In the genomic region with DNA sequence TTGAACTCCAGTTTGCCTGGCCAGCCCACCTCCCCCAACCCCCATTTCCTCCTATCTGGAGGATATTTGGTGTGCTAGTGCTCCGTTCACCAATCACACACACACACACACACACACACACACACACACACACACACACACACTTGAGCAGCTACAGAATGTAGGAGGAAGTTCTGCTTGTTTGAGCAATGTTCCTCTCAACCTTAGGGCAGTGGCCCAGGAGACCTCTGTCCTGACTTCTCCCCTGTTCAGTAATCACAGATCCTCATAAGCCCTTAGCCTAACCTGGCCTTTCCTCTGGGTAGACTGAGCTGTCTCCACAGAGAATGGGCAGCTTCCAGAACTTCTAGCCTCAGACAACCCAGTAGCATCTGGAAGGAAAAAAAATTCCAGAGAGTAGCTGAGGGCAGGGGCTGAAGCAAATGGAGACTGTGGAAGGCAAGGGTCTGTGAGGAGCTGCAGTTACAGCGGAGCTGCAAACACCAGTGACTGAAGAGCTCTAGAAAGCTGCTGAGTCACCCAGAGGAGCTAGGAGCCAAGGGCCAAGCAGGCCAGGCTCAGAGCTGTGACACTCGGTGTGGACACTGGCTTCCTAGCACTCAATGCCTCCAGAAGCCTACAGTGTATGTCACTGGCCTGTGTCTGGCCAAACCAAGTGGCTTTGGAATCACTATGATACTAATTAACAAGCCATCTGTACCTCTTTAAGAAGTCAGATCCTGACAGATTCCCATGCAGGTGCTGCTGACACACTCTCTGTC, we compare ENCODE assay signal across 11 mouse cellular contexts. TPM values are rescaled to one million over a fixed set of nuclear protein-coding genes. Genes with fewer than 3 reads are reported as not detected.
DNase-seq lines count a peak whose midpoint lies in the region; ATAC-seq and TF ChIP-seq lines count a peak whose summit lies in the region.
"Had no signal": no experiment of that assay in that cellular context is flagged by ENCODE, and none has a peak within 500 bp of the region (broad histone marks: within the 10 kb centered on the region; RNA-seq: fewer than 3 reads in every experiment).

No protein-coding gene starts in this region.

- no peak overlapping the region for H3K9ac ChIP-seq in hindbrain, postnatal 0 days (replicated peaks; ENCODE audit: low read length)
- H3K9ac ChIP-seq in hindbrain, embryonic 13.5 days = no peak overlapping the region
- H3K9ac ChIP-seq: heart, embryonic 13.5 days had no signal

- H3K36me3 ChIP-seq in hindbrain, postnatal 0 days (ENCODE audit: insufficient read depth, low read length) = no peaks in the 10 kb centered on the region
- H3K36me3 ChIP-seq in hindbrain, embryonic 13.5 days = no peaks in the 10 kb centered on the region
- H3K36me3 ChIP-seq: heart, embryonic 13.5 days had no signal

- intact Hi-C loops in heart, postnatal 36 days (cut with DNase I) = no loop called here

- H3K4me3 ChIP-seq in hindbrain, postnatal 0 days (ENCODE audit: low read length) = no peak overlapping the region
- no peak overlapping the region for H3K4me3 ChIP-seq in hindbrain, embryonic 13.5 days
- H3K4me3 ChIP-seq: heart, embryonic 13.5 days had no signal

- no peaks in the 10 kb centered on the region for H3K4me1 ChIP-seq in hindbrain, postnatal 0 days (ENCODE audit: insufficient read depth, low read length)
- H3K4me1 ChIP-seq in hindbrain, embryonic 13.5 days (replicated peaks) = no peaks in the 10 kb centered on the region
- H3K4me1 ChIP-seq: heart, embryonic 13.5 days had no signal

- H3K9me3 ChIP-seq in hindbrain, postnatal 0 days (ENCODE audit: low read length) = 0 out of 2 replicates have a peak, but pooled peaks cover 6% of the 10 kb centered on the region
- peaks cover 6% of the 10 kb centered on the region; the same call in 1 of the 2 replicates for H3K9me3 ChIP-seq in hindbrain, embryonic 13.5 days
- H3K9me3 ChIP-seq: heart, embryonic 13.5 days had no signal

- H3K27ac ChIP-seq in hindbrain, postnatal 0 days = no peak overlapping the region
- no peak overlapping the region for H3K27ac ChIP-seq in hindbrain, embryonic 13.5 days
- H3K27ac ChIP-seq: heart, embryonic 13.5 days; macrophage had no signal

- WGBS in hindbrain, postnatal 0 days = 69% methylated on average over 3 of the region's 3 CpGs
- 82% methylated on average over 3 of the region's 3 CpGs for WGBS in hindbrain, embryonic 13.5 days

- DNase-seq in hindbrain, postnatal 0 days (ENCODE audit: low spot score) = peak; percentile 15
- DNase-seq in cerebellum, adult 11-12 months = peak; percentile 74
- DNase-seq in heart, postnatal 36 days = peak; percentile 26 to 52
- no peak for DNase-seq in layer of hippocampus, adult 9-10 months (ENCODE audit: low spot score)
- no peak for DNase-seq in right cerebral cortex, postnatal 10 days (ENCODE audit: low spot score in 2 of 2)
- DNase-seq: retina, postnatal 1 day had no signal

- no peak for TF ChIP-seq CTCF in hindbrain, postnatal 0 days (IDR thresholded peaks at IDR 0.05; ENCODE audit: low read depth)

- H3K4me2 ChIP-seq in hindbrain, postnatal 0 days (ENCODE audit: low read depth, low read length) = no peak overlapping the region
- H3K4me2 ChIP-seq in hindbrain, embryonic 13.5 days = no peak overlapping the region
- H3K4me2 ChIP-seq: heart, embryonic 13.5 days had no signal

- peak; percentile 73 for ATAC-seq in hindbrain, postnatal 0 days
- ATAC-seq in hindbrain, embryonic 13.5 days (ENCODE audit: low FRiP score) = no peak
- ATAC-seq in megakaryocyte, adult 5-6 weeks (ENCODE audit: poor library complexity, severe bottlenecking) = peak; percentile 64
- ATAC-seq in inflammation-experienced regulatory T-cells, adult 6 months = no peak

- H3K27me3 ChIP-seq in hindbrain, postnatal 0 days (ENCODE audit: insufficient read depth, low read length) = no peaks in the 10 kb centered on the region
- H3K27me3 ChIP-seq in hindbrain, embryonic 13.5 days = peaks cover 3% of the 10 kb centered on the region

RNA-seq across cellular contexts. Expression of a gene that starts 7.3 kb away (rescaled TPM):
- 46.4 and 63.9 TPM in 2 replicates for total RNA-seq in hindbrain, postnatal 0 days (2014; rRNA removed)
- polyA plus RNA-seq in hindbrain, postnatal 0 days (2015; fragmentation: Nextera tagmentation; extraction: Ambion mirVana) = 12.9 and 16.1 TPM in 2 replicates
- 2.0 and 3.9 TPM in 2 replicates for polyA plus RNA-seq in hindbrain, embryonic 13.5 days (2015; fragmentation: Nextera tagmentation; extraction: Ambion mirVana)
- not detected for total RNA-seq in heart, postnatal 36 days (2021)
- not detected in 2 replicates for total RNA-seq in megakaryocyte, adult 5-6 weeks (2015)
- not detected in 2 replicates for total RNA-seq in megakaryocyte, adult 5-6 weeks (2017)
- not detected for polyA plus RNA-seq in inflammation-experienced regulatory T-cells, adult 6 months (2017; shearing (Covaris generic))
- polyA plus RNA-seq: macrophage had no signal

RNA-seq across cellular contexts. Expression of a gene that starts 21.8 kb away (rescaled TPM):
- total RNA-seq in hindbrain, postnatal 0 days (2014; rRNA removed) = 1.2 TPM in 1 of 2 replicates, not detected in the other
- 1.3 and 1.4 TPM in 2 replicates for polyA plus RNA-seq in hindbrain, postnatal 0 days (2015; fragmentation: Nextera tagmentation; extraction: Ambion mirVana)
- 0.23 and 0.35 TPM in 2 replicates for polyA plus RNA-seq in hindbrain, embryonic 13.5 days (2015; fragmentation: Nextera tagmentation; extraction: Ambion mirVana)
- total RNA-seq in heart, postnatal 36 days (2021) = not detected
- total RNA-seq in megakaryocyte, adult 5-6 weeks (2015) = not detected in 2 replicates
- total RNA-seq in megakaryocyte, adult 5-6 weeks (2017) = not detected in 2 replicates
- under 1 TPM in 1 of 3 experiments, not detected in 2; 0.39 TPM for polyA plus RNA-seq in inflammation-experienced regulatory T-cells, adult 6 months (2017; shearing (Covaris generic))
- polyA plus RNA-seq: heart, embryonic 13.5 days; macrophage had no signal

RNA-seq across cellular contexts. Expression of a gene that starts 25.8 kb away (rescaled TPM):
- total RNA-seq in hindbrain, postnatal 0 days (2014; rRNA removed) = 74.0 and 127 TPM in 2 replicates
- polyA plus RNA-seq in hindbrain, postnatal 0 days (2015; fragmentation: Nextera tagmentation; extraction: Ambion mirVana) = 183 TPM in 2 replicates
- polyA plus RNA-seq in hindbrain, embryonic 13.5 days (2015; fragmentation: Nextera tagmentation; extraction: Ambion mirVana) = 184 and 194 TPM in 2 replicates
- total RNA-seq in heart, postnatal 36 days (2021) = 100 to 1,000 TPM; 104 to 110 TPM
- 58.4 and 59.6 TPM in 2 replicates for total RNA-seq in megakaryocyte, adult 5-6 weeks (2015)
- 89.5 and 91.9 TPM in 2 replicates for total RNA-seq in megakaryocyte, adult 5-6 weeks (2017)
- 10 to 100 TPM; 63.5 to 99.4 (median 83.7) TPM for polyA plus RNA-seq in inflammation-experienced regulatory T-cells, adult 6 months (2017; shearing (Covaris generic))

Comparison
In these comparisons a context has a peak if more than half of its experiments do, and no peak if none do; other contexts are left out.
1. ATAC-seq: peak in hindbrain, postnatal 0 days (single experiment) and megakaryocyte, adult 5-6 weeks (single experiment); none in hindbrain, embryonic 13.5 days (single experiment) and inflammation-experienced regulatory T-cells, adult 6 months (single experiment).
2. DNase-seq: peak in hindbrain, postnatal 0 days (single experiment), cerebellum, adult 11-12 months (single experiment) and heart, postnatal 36 days (2 of 2); none in layer of hippocampus, adult 9-10 months (single experiment) and right cerebral cortex, postnatal 10 days (0 of 2).
3. RNA of a gene that starts 7.3 kb away (total RNA-seq): 46.4 to 63.9 TPM in hindbrain, postnatal 0 days; not detected in heart, postnatal 36 days and not detected in megakaryocyte, adult 5-6 weeks; every median in the first group is over 10 times any median in the second.